Mouse (Mus musculus): ENCODE data around the gene Ttc7b. TPM values are rescaled to one million over a fixed set of nuclear protein-coding genes. Genes with fewer than 3 reads are reported as not detected.

Gene Ttc7b
- polyA plus RNA-seq, 1 experiment from 2014 or later, result 10.8 TPM

Other genes starting within 250 kb of the Ttc7b start
- 6.3 and 6.8 TPM in 2 replicates for gene Rps6ka5, start 206.2 kb upstream of the Ttc7b start, polyA plus RNA-seq (2015; fragmentation: Nextera tagmentation; extraction: Ambion mirVana)